Mouse (Mus musculus): ENCODE data around the gene Il1rapl1. TPM values are rescaled to one million over a fixed set of nuclear protein-coding genes. Genes with fewer than 3 reads are reported as not detected.

Il1rapl1 gene
- total and polyA plus RNA-seq, 3 experiments = not detected

- DNase-seq (ENCODE audit: extremely low read depth) = no peak
- Histone ChIP-seq H3K4me1 (ENCODE audit: control insufficient read depth in 1 of 2, insufficient read depth in 2 of 2) (no peaks in the 10 kb centered on the region), H3K27me3 (replicated peaks) (no peaks in the 10 kb centered on the region), H3K36me3 (replicated peaks in 1 of 2; ENCODE audit: control insufficient read depth in 1 of 2, insufficient read depth in 1 of 2, low read length in 1 of 2) (no peaks in the 10 kb centered on the region), H3K79me2 (replicated peaks; ENCODE audit: control insufficient read depth, extremely low read depth, insufficient read depth, poor library complexity, severe bottlenecking) (no peaks in the 10 kb centered on the region), H3K9me3 (replicated peaks; ENCODE audit: low read length) (no peaks in the 10 kb centered on the region), H3K27ac (ENCODE audit: insufficient read depth, low read depth) (no peak overlapping the region), H3K4me2 (ENCODE audit: insufficient read depth, low read depth, poor library complexity, severe bottlenecking) (no peak overlapping the region), H3K9ac (ENCODE audit: insufficient read depth, low read depth) (no peak overlapping the region), H3K4me3 (replicated peaks in 1 of 3; ENCODE audit: low read depth in 2 of 3, low read length in 2 of 3, poor library complexity in 1 of 3) (no peak overlapping the region)
- no peak for TF ChIP-seq GABPA (IDR thresholded peaks at IDR 0.05; ENCODE audit: insufficient replicate concordance, low read depth, low read length)
- no peak for TF ChIP-seq CHD2 (IDR thresholded peaks at IDR 0.05; ENCODE audit: low read length)
- no peak for TF ChIP-seq CTCF (conservative IDR thresholded peaks at IDR 0.05 in 1 of 2, IDR thresholded peaks at IDR 0.05 in 1 of 2; ENCODE audit: low read depth in 2 of 2, low read length in 2 of 2)
- no peak for TF ChIP-seq CHD1 (IDR thresholded peaks at IDR 0.05; ENCODE audit: low read depth, low read length)
- no peak for TF ChIP-seq ZC3H11A (IDR thresholded peaks at IDR 0.05; ENCODE audit: low read depth, low read length)
- TF ChIP-seq NRF1 (IDR thresholded peaks at IDR 0.05; ENCODE audit: low read depth, low read length) = no peak
- no peak for TF ChIP-seq JUN (IDR thresholded peaks at IDR 0.05; ENCODE audit: insufficient read depth, low read depth, low read length)
- no peak for TF ChIP-seq JUND (conservative IDR thresholded peaks at IDR 0.05; ENCODE audit: low read depth, low read length)
- no peak for TF ChIP-seq POLR2A (IDR thresholded peaks at IDR 0.05; ENCODE audit: low read depth, low read length)
- no peak for TF ChIP-seq TBP (conservative IDR thresholded peaks at IDR 0.05; ENCODE audit: low read depth, low read length)
- no peak for TF ChIP-seq POLR2AphosphoS2 (IDR thresholded peaks at IDR 0.05; ENCODE audit: low read depth, low read length)
- TF ChIP-seq IRF4 (IDR thresholded peaks at IDR 0.05; ENCODE audit: low read depth, low read length) = no peak
- no peak for TF ChIP-seq ETS1 (conservative IDR thresholded peaks at IDR 0.05; ENCODE audit: low read depth, low read length)
- no peak for TF ChIP-seq USF1 (IDR thresholded peaks at IDR 0.05; ENCODE audit: low read depth, low read length)
- no peak for TF ChIP-seq MAFK (IDR thresholded peaks at IDR 0.05; ENCODE audit: insufficient replicate concordance, low read length)
- TF ChIP-seq TCF12 (IDR thresholded peaks at IDR 0.05; ENCODE audit: low read depth, low read length) = no peak
- no peak for TF ChIP-seq MXI1 (IDR thresholded peaks at IDR 0.05; ENCODE audit: low read depth, low read length)
- TF ChIP-seq ZKSCAN1 (IDR thresholded peaks at IDR 0.05; ENCODE audit: borderline replicate concordance, low read depth, low read length) = no peak
- no peak for TF ChIP-seq KAT2A (IDR thresholded peaks at IDR 0.05; ENCODE audit: insufficient replicate concordance, low read length)
- no peak for TF ChIP-seq MAZ (IDR thresholded peaks at IDR 0.05; ENCODE audit: low read depth, low read length)
- in situ Hi-C loops (cut with MboI; ENCODE audit: low pct_ligation_motif_present, low pct_unique_long_range_greater_than_20kb, low sequenced_read_pairs) (no loop called here), dilution Hi-C loops (cut with MboI; ENCODE audit: extremely low pct_ligation_motif_present, extremely low pct_unique_long_range_greater_than_20kb, low sequenced_read_pairs) (no loop called here)
Observed at GRCm38 (mm10) chrX:88116326-88116725, 881 bp upstream of the Il1rapl1 start.

- TF ChIP-seq IRF4 (IDR thresholded peaks at IDR 0.05; ENCODE audit: low read depth, low read length) = no peak
- no peak for TF ChIP-seq JUND (conservative IDR thresholded peaks at IDR 0.05; ENCODE audit: low read depth, low read length)
- no peak for TF ChIP-seq USF1 (IDR thresholded peaks at IDR 0.05; ENCODE audit: low read depth, low read length)
- TF ChIP-seq MXI1 (IDR thresholded peaks at IDR 0.05; ENCODE audit: low read depth, low read length) = no peak
- TF ChIP-seq CHD2 (IDR thresholded peaks at IDR 0.05; ENCODE audit: low read length) = no peak
- no peak for TF ChIP-seq TCF12 (IDR thresholded peaks at IDR 0.05; ENCODE audit: low read depth, low read length)
- TF ChIP-seq CTCF (conservative IDR thresholded peaks at IDR 0.05 in 1 of 2, IDR thresholded peaks at IDR 0.05 in 1 of 2; ENCODE audit: low read depth in 2 of 2, low read length in 2 of 2) = no peak
- no peak for TF ChIP-seq ZKSCAN1 (IDR thresholded peaks at IDR 0.05; ENCODE audit: borderline replicate concordance, low read depth, low read length)
- TF ChIP-seq SIN3A (IDR thresholded peaks at IDR 0.05; ENCODE audit: low read length) = no peak
- no peak for TF ChIP-seq RCOR1 (conservative IDR thresholded peaks at IDR 0.05; ENCODE audit: low read depth, low read length)
- no peak for TF ChIP-seq SMC3 (IDR thresholded peaks at IDR 0.05; ENCODE audit: low read depth, low read length)
- TF ChIP-seq ZMIZ1 (IDR thresholded peaks at IDR 0.05; ENCODE audit: low read depth, low read length) = no peak
- TF ChIP-seq MAZ (IDR thresholded peaks at IDR 0.05; ENCODE audit: low read depth, low read length) = no peak
- Histone ChIP-seq H3K9ac (ENCODE audit: insufficient read depth, low read depth) (no peak overlapping the region), H3K36me3 (replicated peaks in 1 of 2; ENCODE audit: control insufficient read depth in 1 of 2, insufficient read depth in 1 of 2, low read length in 1 of 2) (no peaks in the 10 kb centered on the region), H3K4me2 (ENCODE audit: insufficient read depth, low read depth, poor library complexity, severe bottlenecking) (no peak overlapping the region), H3K79me2 (replicated peaks; ENCODE audit: control insufficient read depth, extremely low read depth, insufficient read depth, poor library complexity, severe bottlenecking) (no peaks in the 10 kb centered on the region), H3K27me3 (replicated peaks) (no peaks in the 10 kb centered on the region), H3K4me1 (ENCODE audit: control insufficient read depth in 1 of 2, insufficient read depth in 2 of 2) (no peaks in the 10 kb centered on the region), H3K9me3 (replicated peaks; ENCODE audit: low read length) (no peaks in the 10 kb centered on the region), H3K4me3 (replicated peaks in 1 of 3; ENCODE audit: low read depth in 2 of 3, low read length in 2 of 3, poor library complexity in 1 of 3) (no peak overlapping the region), H3K27ac (ENCODE audit: insufficient read depth, low read depth) (no peak overlapping the region)
- dilution Hi-C loops (cut with MboI; ENCODE audit: extremely low pct_ligation_motif_present, extremely low pct_unique_long_range_greater_than_20kb, low sequenced_read_pairs) (no loop called here), in situ Hi-C loops (cut with MboI; ENCODE audit: low pct_ligation_motif_present, low pct_unique_long_range_greater_than_20kb, low sequenced_read_pairs) (no loop called here)
- DNase-seq (ENCODE audit: extremely low read depth) = no peak
Observed at GRCm38 (mm10) chrX:88113561-88113960, 1.9 kb downstream of the Il1rapl1 start.

Measured in CH12.LX (cell line).